Mouse (Mus musculus): ENCODE results near the gene Tent5b.
"Not testable (repeated sequence)": the region's sequence is repeated elsewhere in the genome, so short reads cannot be mapped to it uniquely, and the experiment has no call there.

Tent5b gene

GRCm38 (mm10) chr4:133497461-133498159, 17.7 kb downstream of the Tent5b start:
- in situ Hi-C loops (cut with MboI; ENCODE audit: unreplicated experiment in 2 of 2) = no loop called here

DNA sequence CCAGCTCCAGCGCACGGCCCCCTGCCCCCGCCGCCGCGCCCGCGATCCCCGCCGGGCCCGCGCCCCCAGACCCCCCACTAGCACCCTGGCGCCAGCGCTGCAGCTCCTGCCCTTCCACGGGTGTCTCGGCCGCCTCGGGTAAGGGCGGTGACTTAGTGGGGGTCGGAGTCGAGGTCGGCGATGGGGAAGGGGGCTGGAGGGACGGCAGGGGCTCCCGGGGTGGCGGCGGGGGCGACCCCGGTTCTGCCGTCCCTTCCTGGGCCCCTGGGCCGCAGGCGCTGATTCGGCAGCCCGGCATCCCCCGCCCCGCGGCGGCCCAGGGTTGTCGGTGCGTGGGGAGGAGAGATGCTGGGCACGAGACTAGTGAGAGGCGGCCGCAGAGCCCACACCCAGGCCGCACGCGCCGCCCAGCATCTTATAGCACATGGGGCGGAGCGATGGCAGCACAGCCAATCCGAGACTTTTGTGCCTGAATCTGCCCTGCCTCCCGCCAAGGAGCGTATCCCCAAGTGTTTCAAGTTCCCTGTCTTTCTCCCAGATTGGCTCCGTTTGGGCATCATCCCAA, 18.3 kb downstream of the Tent5b start, which contains the start of gene Trnp1:
Trnp1 (minus strand) TSS at position 391 of the 565 bp plus-strand sequence.
- in situ Hi-C loops (cut with MboI; ENCODE audit: unreplicated experiment in 2 of 2) = no loop called here

DNA sequence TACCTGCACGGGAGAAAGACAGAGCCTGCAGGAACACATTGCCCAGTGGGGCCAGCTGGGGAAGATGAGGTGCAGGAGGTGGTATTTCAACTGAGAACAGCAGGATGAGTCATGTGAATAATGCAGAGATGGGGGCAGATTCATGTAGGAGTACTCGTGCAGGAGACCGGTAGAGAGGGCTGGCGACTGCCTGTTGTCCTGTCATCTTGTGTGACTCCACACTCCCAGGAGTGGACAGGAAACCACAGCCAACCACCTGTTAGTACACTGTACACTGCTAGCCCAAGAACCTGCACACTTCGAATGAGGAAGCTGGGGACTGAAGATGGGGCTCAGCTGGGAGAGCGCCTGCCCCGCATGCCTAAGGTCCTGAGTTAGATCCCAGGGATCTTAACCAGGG, 21.6 kb downstream of the Tent5b start:
- in situ Hi-C loops (cut with MboI; ENCODE audit: unreplicated experiment in 2 of 2) = no loop called here

DNA sequence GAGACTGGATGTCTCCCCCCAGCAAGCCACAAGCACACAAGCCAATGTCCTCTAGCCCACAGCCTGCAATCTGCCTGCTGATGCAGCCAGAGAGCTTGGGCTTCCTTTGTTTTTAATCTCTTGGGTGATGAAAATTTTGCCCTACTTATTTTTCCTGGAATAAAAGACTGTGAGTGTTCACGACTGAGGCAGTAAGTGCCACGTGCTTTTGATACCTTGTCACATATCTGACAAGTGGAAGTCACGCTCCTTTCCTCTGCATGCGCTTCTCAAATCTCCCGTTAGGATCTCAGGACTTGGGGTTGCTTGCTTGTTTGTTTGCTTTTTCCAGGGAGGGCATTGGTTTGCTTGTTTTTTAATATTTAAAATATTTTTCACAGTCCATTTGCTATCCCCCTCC, 24.4 kb downstream of the Tent5b start:
- in situ Hi-C loops (cut with MboI; ENCODE audit: unreplicated experiment in 2 of 2) = no loop called here

DNA sequence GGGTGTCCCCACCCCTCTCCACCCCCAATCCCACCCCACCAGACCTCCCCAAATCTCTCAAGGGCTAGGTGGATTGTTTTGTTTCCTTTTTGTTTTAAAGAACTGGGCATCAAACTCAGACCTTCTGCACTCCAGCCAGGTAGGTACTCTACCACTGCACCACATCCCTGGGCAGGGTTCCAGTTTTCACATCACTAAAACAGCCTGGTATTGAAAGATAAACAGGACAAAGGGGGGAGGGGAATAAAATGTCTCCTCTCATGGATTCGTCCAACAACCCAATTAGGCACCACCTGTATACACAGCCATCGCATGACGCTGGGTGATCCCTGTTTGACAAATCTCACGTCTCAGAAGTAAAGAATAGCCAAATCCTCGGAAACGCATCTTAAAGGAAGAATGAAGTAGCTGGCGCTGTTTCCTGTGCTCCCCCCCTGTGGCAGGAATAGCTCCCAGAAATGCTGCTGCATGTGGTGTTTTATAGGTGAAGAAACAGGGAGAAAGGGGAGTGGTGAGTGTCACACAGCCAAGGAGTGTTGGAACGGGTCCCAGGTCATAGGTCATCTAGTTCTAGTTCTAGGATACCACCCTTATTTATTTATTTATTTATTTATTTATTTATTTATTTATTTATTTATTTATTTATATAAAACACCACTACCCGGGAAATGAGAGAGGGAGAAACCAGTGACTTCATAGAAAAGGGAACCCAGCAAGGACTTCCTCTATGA, 25.0 kb downstream of the Tent5b start:
- in situ Hi-C loops (cut with MboI; ENCODE audit: unreplicated experiment in 2 of 2) = no loop called here

GRCm38 (mm10) chr4:133506573-133506972, 26.6 kb downstream of the Tent5b start:
- in situ Hi-C loops (cut with MboI; ENCODE audit: unreplicated experiment in 2 of 2) = no loop called here

GRCm38 (mm10) chr4:133508990-133509389, 29.1 kb downstream of the Tent5b start:
- in situ Hi-C loops (cut with MboI; ENCODE audit: unreplicated experiment in 2 of 2) = no loop called here

GRCm38 (mm10) chr4:133511050-133511449, 31.1 kb downstream of the Tent5b start:
- in situ Hi-C loops (cut with MboI; ENCODE audit: unreplicated experiment in 2 of 2) = no loop called here

DNA sequence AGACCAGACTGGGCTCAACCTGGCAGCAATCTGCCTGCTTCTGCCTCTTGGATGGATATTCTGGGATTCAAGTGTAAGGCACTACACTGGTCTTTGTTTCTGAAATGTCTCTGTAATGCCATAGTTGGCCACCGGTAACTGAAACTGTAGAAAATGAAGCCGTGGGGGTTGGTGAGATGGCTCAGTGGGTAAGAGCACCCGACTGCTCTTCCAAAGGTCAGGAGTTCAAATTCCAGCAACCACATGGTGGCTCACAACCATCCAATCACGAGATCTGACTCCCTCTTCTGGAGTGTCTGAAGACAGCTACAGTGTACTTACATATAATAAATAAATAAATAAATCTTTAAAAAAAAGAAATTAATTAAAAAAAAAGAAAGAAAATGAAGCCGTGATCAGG, 32.6 kb downstream of the Tent5b start:
- in situ Hi-C loops (cut with MboI; ENCODE audit: unreplicated experiment in 2 of 2) = not testable (repeated sequence)

DNA sequence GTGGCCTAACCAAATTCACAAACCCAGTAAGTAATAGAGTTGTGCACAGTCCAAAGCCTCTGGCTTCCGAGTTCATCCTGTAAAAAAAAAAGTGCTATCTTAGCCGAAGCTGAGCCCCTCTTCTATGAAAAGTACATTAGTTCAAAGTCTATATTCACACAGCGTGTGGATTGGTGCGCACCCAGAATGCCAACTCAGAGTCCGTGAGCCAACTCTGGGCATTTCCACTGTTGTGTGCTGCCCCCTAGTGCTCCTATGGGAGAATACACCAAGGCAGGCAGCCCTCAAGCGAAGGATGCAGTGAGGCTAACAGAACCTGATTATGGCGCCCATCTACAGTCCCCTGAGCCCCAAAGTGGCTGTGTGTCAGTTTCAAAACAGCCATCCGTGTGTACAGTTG, 33.0 kb downstream of the Tent5b start:
- in situ Hi-C loops (cut with MboI; ENCODE audit: unreplicated experiment in 2 of 2) = no loop called here

DNA sequence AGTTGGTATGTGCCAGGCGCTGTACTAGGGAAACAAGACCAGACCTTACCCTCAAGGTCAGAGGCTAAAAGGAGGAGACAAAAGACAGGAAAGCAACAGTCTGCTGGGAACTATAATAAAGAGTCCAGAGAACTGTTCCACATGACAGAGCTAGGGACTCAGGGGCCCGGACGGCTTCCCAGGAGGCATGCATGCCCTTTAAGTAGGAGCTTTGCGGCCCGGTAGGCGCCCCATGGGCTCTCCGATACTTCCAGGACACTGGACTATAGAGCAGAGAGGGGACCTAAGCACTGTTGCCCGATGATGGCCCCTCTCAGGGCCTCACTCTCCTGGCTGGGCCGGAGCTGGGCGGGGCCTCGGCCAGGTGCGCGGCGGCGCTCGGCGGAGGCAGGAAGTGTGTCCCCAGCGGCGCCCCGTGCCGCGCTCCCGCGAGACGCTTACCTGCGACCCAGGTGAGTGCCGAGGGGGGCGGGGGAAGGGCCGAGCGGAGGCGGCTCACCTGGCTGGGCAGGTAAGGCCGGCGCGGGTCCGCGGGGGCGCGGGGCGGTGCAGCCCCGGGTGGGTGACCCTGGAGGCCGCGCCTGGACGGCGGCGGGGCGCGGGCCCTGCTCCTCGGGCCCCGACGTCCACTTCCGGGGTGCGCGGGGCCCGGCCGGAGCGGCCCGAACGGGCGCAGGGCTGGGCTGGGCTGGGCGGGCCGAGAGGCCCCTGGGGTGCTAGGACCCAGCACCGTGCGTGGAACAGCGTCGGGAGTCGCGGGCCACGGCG, 38.9 kb downstream of the Tent5b start, which contains the start of gene Kdf1:
Kdf1 (plus strand) TSS at position 363 of the 768 bp plus-strand sequence.
- in situ Hi-C loops (cut with MboI; ENCODE audit: unreplicated experiment in 2 of 2) = no loop called here

DNA sequence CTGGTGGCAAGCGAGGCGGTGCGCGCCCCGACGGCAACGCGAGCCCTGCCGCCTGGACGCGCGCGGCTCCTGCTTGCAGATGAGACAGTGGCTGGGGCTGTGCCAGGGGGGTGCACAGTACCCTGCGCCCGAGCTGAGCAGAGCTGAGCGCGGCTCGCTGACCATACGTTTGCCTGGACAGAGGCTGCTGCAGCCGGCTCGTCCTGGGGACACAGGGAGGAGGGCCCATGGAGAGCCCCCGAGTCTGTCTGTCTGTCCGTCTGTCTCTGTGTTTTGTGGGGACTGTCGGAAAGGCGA, 39.4 kb downstream of the Tent5b start:
- in situ Hi-C loops (cut with MboI; ENCODE audit: unreplicated experiment in 2 of 2) = no loop called here

DNA sequence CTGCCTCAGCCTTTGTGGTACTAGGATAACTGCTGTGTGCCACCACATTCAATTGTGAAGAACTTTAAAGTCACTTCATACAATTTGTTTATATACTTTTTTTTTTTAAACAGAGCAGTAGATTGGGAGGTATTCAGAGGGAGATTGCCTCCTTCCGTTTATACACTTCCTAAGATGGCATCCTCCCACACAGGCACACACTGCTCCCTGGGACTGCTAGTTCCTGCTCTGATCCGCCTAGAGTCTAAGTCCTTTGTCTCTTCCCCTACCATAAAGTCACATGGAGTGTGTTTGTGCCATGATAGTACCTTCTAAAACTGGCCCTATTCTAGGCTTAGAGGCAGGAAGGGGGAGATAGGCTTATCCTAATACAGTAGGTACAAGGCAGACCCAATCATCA, 41.6 kb downstream of the Tent5b start:
- in situ Hi-C loops (cut with MboI; ENCODE audit: unreplicated experiment in 2 of 2) = no loop called here

DNA sequence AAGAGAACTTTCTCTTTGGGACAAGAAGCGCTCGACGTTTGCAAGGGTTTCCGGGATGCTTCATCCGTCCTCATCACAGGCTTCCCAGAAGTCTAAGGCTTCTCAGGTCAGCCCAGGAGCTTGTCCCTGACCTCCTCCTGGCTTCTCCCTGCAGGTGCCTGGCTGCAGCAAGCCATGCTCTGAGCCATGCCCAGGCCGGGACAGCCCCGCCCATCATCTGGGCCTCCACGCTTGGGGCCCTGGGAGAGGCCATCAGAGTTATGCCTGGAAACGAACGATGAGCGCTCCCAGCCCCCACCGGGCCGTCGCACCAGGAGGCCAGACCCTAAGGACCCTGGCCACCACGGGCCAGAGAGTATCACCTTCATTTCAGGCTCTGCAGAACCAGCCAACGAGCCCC, 47.9 kb downstream of the Tent5b start:
- in situ Hi-C loops (cut with MboI; ENCODE audit: unreplicated experiment in 2 of 2) = no loop called here

GRCm38 (mm10) chr4:133532777-133533176, 52.8 kb downstream of the Tent5b start:
- in situ Hi-C loops (cut with MboI; ENCODE audit: unreplicated experiment in 2 of 2) = no loop called here

- in situ Hi-C loops (cut with MboI; ENCODE audit: unreplicated experiment in 2 of 2) = no loop called here
Observed at GRCm38 (mm10) chr4:133536081-133536480, 56.1 kb downstream of the Tent5b start.

DNA sequence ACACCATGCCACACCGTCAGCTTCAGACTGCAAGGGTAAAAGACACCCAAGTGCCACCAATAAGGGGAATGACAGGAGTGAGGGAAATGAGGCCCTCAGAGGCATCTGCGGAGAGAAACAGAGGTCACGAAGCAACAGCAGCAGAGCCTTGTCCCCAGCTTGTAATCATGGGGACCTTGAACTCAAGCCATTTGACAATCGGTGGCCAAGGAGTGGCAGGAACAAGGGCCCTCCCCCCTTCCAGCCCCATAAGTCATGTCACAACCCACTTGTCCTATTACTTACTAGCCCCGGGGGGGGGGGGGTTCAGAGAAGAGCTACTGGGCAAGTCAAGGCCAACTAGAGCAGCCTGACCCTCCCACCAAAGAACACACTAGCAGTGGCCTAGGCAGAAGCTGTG, 56.7 kb downstream of the Tent5b start:
- in situ Hi-C loops (cut with MboI; ENCODE audit: unreplicated experiment in 2 of 2) = no loop called here
